Mouse (Mus musculus): ENCODE measurements at regions not wholly inside any gene's neighbourhood (a gene's known extent, or its start where the extent isn't known, plus 50 kb on each side); places are given as distances from the start of the nearest gene placed in this dataset.

GRCm38 (mm10) chr8:112072205-112072604 is 57.4 kb upstream of the Gm6793 start:
- no peak overlapping the region for H3K27ac ChIP-seq (replicated peaks)
- H3K4me1 ChIP-seq = no peaks in the 10 kb centered on the region
- H3K9me3 ChIP-seq = no peaks in the 10 kb centered on the region
- H3K4me3 ChIP-seq = no peak overlapping the region
- 87% methylated on average over 14 of the region's 14 CpGs for WGBS
- no peak for DNase-seq (ENCODE audit: low spot score)
- no peaks in the 10 kb centered on the region for H3K36me3 ChIP-seq (replicated peaks)
- H3K27me3 ChIP-seq (replicated peaks; ENCODE audit: low read depth, poor library complexity, severe bottlenecking) = no peaks in the 10 kb centered on the region

DNA sequence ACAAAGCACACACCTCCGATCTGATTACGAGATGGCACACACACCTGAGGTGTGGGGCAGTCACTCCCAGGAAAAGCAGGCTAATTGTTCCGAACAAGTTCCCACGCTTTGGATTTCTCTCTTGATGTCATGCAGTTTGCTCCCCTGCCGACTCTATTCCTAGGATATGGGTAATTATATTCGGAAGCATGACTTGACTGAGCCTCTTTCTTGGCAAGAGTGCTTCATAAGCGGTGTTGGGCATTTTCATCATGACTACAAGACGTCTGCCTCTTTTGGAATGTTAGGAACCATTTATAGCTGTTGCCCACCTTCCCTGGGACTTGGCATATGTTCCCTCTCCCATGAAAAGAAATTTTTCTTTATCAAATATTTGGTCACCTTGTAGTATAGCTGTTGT is 55.4 kb upstream of the Gm6793 start:
- Histone ChIP-seq H3K27ac (replicated peaks) (no peak overlapping the region), H3K4me3 (no peak overlapping the region), H3K27me3 (replicated peaks; ENCODE audit: low read depth, poor library complexity, severe bottlenecking) (no peaks in the 10 kb centered on the region), H3K36me3 (replicated peaks) (no peaks in the 10 kb centered on the region), H3K9me3 (no peaks in the 10 kb centered on the region), H3K4me1 (no peaks in the 10 kb centered on the region)
- DNase-seq (ENCODE audit: low spot score) = no peak
- WGBS = 93% methylated on average over 8 of the region's 8 CpGs

Measured in embryonic facial prominence, embryonic 10.5 days (tissue).